Mouse (Mus musculus) c-Kit-positive CD71-positive TER-119-negative erythroid progenitor cells, embryonic 14.5 days (primary cell): ENCODE results near the gene Camk2n1.

Experiments used
- DNase-seq: peaks from one replicate; pipeline ENCODE4 v3.0.0-alpha.2; 2013; ENCODE audit warnings: low read depth

The Camk2n1 gene

GRCm38 (mm10) chr4:138465446-138465845 is 11.3 kb downstream of the Camk2n1 start:
- no peak for DNase-seq

GRCm38 (mm10) chr4:138466690-138467089 is 12.6 kb downstream of the Camk2n1 start:
- DNase-seq, result no peak

- DNase-seq, result no peak
Observed at GRCm38 (mm10) chr4:138467451-138467850, 13.3 kb downstream of the Camk2n1 start.

- no peak for DNase-seq
Observed at GRCm38 (mm10) chr4:138469080-138469479, 15.0 kb downstream of the Camk2n1 start.

GRCm38 (mm10) chr4:138471241-138471640 is 17.1 kb downstream of the Camk2n1 start:
- no peak for DNase-seq

GRCm38 (mm10) chr4:138479595-138479994 is 25.5 kb downstream of the Camk2n1 start:
- DNase-seq, result no peak

- DNase-seq, result no peak
Observed at GRCm38 (mm10) chr4:138480962-138481361, 26.8 kb downstream of the Camk2n1 start.

GRCm38 (mm10) chr4:138482721-138483120 is 28.6 kb downstream of the Camk2n1 start:
- no peak for DNase-seq

GRCm38 (mm10) chr4:138488241-138488640 is 34.1 kb downstream of the Camk2n1 start:
- no peak for DNase-seq

GRCm38 (mm10) chr4:138491088-138491487 is 37.0 kb downstream of the Camk2n1 start:
- DNase-seq, result no peak

GRCm38 (mm10) chr4:138493161-138494001 is 39.3 kb downstream of the Camk2n1 start:
- DNase-seq, result no peak

- DNase-seq, result no peak
Observed at GRCm38 (mm10) chr4:138494905-138495304, 40.8 kb downstream of the Camk2n1 start.

- no peak for DNase-seq
Observed at GRCm38 (mm10) chr4:138495775-138496174, 41.7 kb downstream of the Camk2n1 start.

- DNase-seq, result no peak
Observed at GRCm38 (mm10) chr4:138496746-138497520, 42.8 kb downstream of the Camk2n1 start.

- no peak for DNase-seq
Observed at GRCm38 (mm10) chr4:138499856-138500645, 45.9 kb downstream of the Camk2n1 start.

GRCm38 (mm10) chr4:138501048-138501447 is 46.9 kb downstream of the Camk2n1 start:
- no peak for DNase-seq

GRCm38 (mm10) chr4:138504632-138505101 is 50.6 kb downstream of the Camk2n1 start:
- no peak for DNase-seq

GRCm38 (mm10) chr4:138505171-138505870 is 51.2 kb downstream of the Camk2n1 start:
- no peak for DNase-seq

GRCm38 (mm10) chr4:138507903-138508302 is 53.8 kb downstream of the Camk2n1 start:
- no peak for DNase-seq
